Mouse (Mus musculus): ENCODE measurements around the gene Ap3b1.

DNA sequence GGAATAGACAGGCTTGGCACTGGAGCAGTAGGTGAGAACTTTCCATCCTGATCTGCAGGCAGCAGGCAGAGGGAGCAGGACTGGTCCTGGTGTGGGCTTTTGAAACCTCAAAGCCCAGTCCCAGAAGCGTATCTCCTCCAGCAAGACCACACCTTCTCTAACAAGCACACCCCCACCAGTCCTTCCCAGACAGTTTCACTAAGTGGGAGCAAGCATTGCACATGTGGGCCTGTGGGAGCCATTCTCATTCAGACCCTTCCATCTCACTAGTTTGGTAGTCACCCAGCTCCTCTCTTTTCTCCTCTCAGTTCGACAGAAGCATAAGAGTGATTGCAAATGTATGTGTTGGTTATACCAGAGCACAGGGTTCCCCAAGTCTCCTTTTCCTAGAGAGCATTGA, 5.6 kb downstream of the Ap3b1 start:
- TF ChIP-seq CTCF (IDR thresholded peaks at IDR 0.05; ENCODE audit: low read depth, low read length) (no peak), POLR2A (IDR thresholded peaks at IDR 0.05; ENCODE audit: extremely low read depth, insufficient read depth, low read length) (no peak)

Data from liver, adult 2 months (tissue).